Mouse (Mus musculus) midbrain, embryonic 16.5 days (tissue): ENCODE measurements around the gene Vamp4. TPM values are rescaled to one million over a fixed set of nuclear protein-coding genes. Genes with fewer than 3 reads are reported as not detected.
"Not testable (repeated sequence)": the region's sequence is repeated elsewhere in the genome, so short reads cannot be mapped to it uniquely, and the experiment has no call there.

Experiments
- ATAC-seq: fragments of 200-750 bp; cut with Nextera tagmentation; 2 replicates; pipeline ENCODE4 v1.8.0; 2017; ENCODE audit warnings: moderate TSS enrichment
- H3K27ac ChIP-seq: fragments of 300-500 bp; sonication (generic); 2 replicates; pipeline ENCODE4 v1.5.1; 2014; ENCODE audit warnings: mild to moderate bottlenecking, low read length, mixed read lengths
- H3K27me3 ChIP-seq: fragments of 300-500 bp; sonication (generic); 2 replicates; pipeline ENCODE4 v1.6.1; 2014; ENCODE audit warnings: low read depth, low read length, mixed read lengths; ENCODE audit not compliant: control insufficient read depth, insufficient read depth
- H3K36me3 ChIP-seq: fragments of 300-500 bp; sonication (generic); 2 replicates; pipeline ENCODE4 v1.6.1; 2014; ENCODE audit warnings: mild to moderate bottlenecking, low read length, moderate library complexity, mixed read lengths; ENCODE audit not compliant: control insufficient read depth, insufficient read depth
- H3K4me1 ChIP-seq: fragments of 300-500 bp; sonication (generic); 2 replicates; pipeline ENCODE4 v1.6.1; 2014; ENCODE audit warnings: mild to moderate bottlenecking, low read length, mixed read lengths; ENCODE audit not compliant: control insufficient read depth, insufficient read depth
- H3K4me2 ChIP-seq: fragments of 300-500 bp; sonication (generic); 2 replicates; pipeline ENCODE4 v1.6.1; 2014; ENCODE audit warnings: mild to moderate bottlenecking, low read length, mixed read lengths
- H3K4me3 ChIP-seq: fragments of 300-500 bp; sonication (generic); 2 replicates; pipeline ENCODE4 v1.5.1; 2014; ENCODE audit warnings: low read depth, mild to moderate bottlenecking, low read length, moderate library complexity, mixed read lengths
- H3K9ac ChIP-seq: fragments of 300-500 bp; sonication (generic); 2 replicates; pipeline ENCODE4 v1.6.1; 2014; ENCODE audit warnings: low read depth, low read length, mixed read lengths
- H3K9me3 ChIP-seq: fragments of 300-500 bp; sonication (generic); replicated peaks from 2 replicates; pipeline ENCODE4 v1.6.1; 2014; ENCODE audit warnings: mild to moderate bottlenecking, low read length, mixed read lengths; ENCODE audit not compliant: control insufficient read depth, poor library complexity, severe bottlenecking
- WGBS: fragments of 180-500 bp; shearing (Covaris S2); extraction: QIAGEN DNeasy Blood & Tissue Kit; methylation state at CpG from one replicate; pipeline ENCODE4 v1.1.7; 2014; 5-methylcytosine and 5-hydroxymethylcytosine counted together
- polyA plus RNA-seq: library from polyadenylated mRNA; unstranded; fragments of >200 nt; fragmentation: Nextera tagmentation; extraction: Ambion mirVana; gene quantifications from 2 replicates; pipeline ENCODE4 v1.2.1, GENCODE M21; 2015

The Vamp4 gene
- polyA plus RNA-seq, 1 experiment from 2014 or later, result 88.8 TPM

DNA sequence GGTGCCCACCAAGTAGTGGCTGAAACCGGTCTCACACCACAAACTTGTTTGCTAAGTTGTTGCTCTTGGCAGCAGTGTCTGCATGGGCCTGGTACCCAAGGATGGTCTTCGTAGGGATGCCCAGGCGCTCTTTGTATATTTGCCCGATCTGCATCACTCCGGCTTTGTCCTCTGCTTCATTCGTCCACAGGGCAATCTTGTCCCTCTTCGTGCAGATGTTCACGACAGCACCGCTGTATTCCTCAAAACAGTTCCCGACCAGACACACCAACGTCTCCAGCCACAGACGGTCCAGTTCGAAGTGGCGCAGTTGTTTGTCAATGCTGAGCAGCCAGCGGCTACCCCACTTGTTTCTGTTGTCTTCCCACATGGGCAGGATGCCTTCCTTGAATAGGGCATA lies 58.0 kb downstream of the Vamp4 start:
- not testable (repeated sequence) for H3K36me3 ChIP-seq, H3K9me3 ChIP-seq, H3K4me1 ChIP-seq, H3K4me3 ChIP-seq, H3K9ac ChIP-seq, H3K4me2 ChIP-seq, ATAC-seq, H3K27me3 ChIP-seq, H3K27ac ChIP-seq
- WGBS, result 94% methylated on average over 15 of the region's 15 CpGs

- not testable (repeated sequence) for H3K4me1 ChIP-seq, H3K36me3 ChIP-seq, H3K4me3 ChIP-seq, H3K27me3 ChIP-seq, H3K4me2 ChIP-seq, H3K27ac ChIP-seq, ATAC-seq, H3K9me3 ChIP-seq, H3K9ac ChIP-seq
- 90% methylated on average over 1 of the region's 1 CpGs for WGBS
Measured at GRCm38 (mm10) chr1:162635291-162635931, 65.1 kb downstream of the Vamp4 start.

GRCm38 (mm10) chr1:162636516-162636915 lies 66.2 kb downstream of the Vamp4 start:
- no peak overlapping the region for H3K27ac ChIP-seq
- no peak overlapping the region for H3K4me3 ChIP-seq
- ATAC-seq, result no peak
- no peaks in the 10 kb centered on the region for H3K9me3 ChIP-seq
- no peaks in the 10 kb centered on the region for H3K36me3 ChIP-seq
- H3K9ac ChIP-seq, result no peak overlapping the region
- WGBS, result 74% methylated on average over 3 of the region's 3 CpGs
- no peak overlapping the region for H3K4me2 ChIP-seq
- H3K4me1 ChIP-seq, result no peaks in the 10 kb centered on the region
- H3K27me3 ChIP-seq, result no peaks in the 10 kb centered on the region

DNA sequence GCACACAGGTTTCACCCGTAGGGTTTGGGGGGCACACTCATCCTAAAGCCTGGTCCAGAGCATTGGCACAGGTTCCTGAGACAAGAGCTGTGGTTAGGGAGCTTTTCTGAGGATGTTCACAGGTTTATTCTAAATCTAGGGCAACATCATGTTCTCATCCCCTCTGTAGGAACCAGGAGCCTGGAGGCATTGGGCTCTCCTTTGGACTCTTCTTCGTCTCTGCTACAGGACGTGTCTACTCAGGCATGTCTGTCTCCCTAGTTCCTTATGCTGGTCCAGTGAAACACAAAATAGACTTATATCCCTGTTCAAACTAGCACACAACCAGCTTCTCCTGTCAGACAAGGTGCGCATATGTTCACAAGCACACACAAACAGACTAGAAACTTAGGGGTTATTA lies 68.2 kb downstream of the Vamp4 start:
- H3K9ac ChIP-seq, result no peak overlapping the region
- H3K4me1 ChIP-seq, result no peaks in the 10 kb centered on the region
- H3K4me3 ChIP-seq, result no peak overlapping the region
- no peak for ATAC-seq
- no peaks in the 10 kb centered on the region for H3K27me3 ChIP-seq
- H3K27ac ChIP-seq, result no peak overlapping the region
- H3K9me3 ChIP-seq, result no peaks in the 10 kb centered on the region
- WGBS, result 86% methylated on average over 4 of the region's 4 CpGs
- H3K4me2 ChIP-seq, result no peak overlapping the region
- H3K36me3 ChIP-seq, result no peaks in the 10 kb centered on the region

DNA sequence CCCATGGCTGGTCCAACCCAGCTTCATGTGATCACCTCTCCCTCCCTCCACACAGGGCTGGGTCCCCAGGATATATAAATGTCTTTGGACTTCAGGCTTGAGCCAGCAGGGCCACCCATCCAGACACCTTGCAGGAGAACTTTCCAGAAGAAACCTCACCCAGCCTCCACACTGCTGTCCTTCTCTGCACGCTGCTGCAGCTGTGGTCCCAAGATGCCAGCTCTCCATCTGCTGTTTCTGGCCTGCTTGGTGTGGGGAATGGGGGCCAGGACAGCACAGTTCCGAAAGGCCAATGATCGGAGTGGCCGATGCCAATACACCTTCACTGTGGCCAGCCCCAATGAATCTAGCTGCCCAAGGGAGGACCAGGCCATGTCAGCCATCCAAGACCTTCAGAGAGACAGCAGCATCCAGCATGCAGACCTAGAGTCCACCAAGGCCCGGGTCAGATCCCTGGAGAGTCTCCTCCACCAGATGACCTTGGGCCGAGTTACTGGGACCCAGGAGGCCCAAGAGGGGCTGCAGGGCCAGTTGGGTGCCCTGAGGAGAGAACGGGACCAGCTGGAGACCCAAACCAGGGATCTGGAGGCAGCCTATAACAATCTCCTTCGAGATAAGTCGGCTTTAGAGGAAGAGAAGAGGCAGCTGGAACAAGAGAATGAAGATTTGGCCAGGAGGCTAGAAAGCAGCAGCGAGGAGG lies 68.9 kb downstream of the Vamp4 start, which contains the start of gene Myoc:
Gene Myoc, plus strand, starts transcription at position 105 of the 700 bp plus-strand sequence.
- Histone ChIP-seq H3K4me2 (no peak within 1 kb of the TSS), H3K4me3 (no peak within 1 kb of the TSS), H3K36me3 (no peaks in the 10 kb centered on the region), H3K9ac (no peak within 1 kb of the TSS), H3K4me1 (no peaks in the 10 kb centered on the region), H3K27ac (no peak within 1 kb of the TSS), H3K27me3 (no peaks in the 10 kb centered on the region), H3K9me3 (no peaks in the 10 kb centered on the region)
- ATAC-seq, result no peak
- WGBS, result 85% methylated on average over 10 of the region's 10 CpGs

- H3K4me1 ChIP-seq, result no peaks in the 10 kb centered on the region
- H3K4me2 ChIP-seq, result no peak overlapping the region
- no peaks in the 10 kb centered on the region for H3K27me3 ChIP-seq
- H3K4me3 ChIP-seq, result no peak overlapping the region
- H3K9ac ChIP-seq, result no peak overlapping the region
- no peaks in the 10 kb centered on the region for H3K9me3 ChIP-seq
- 71% methylated on average over 1 of the region's 1 CpGs for WGBS
- no peak for ATAC-seq
- no peaks in the 10 kb centered on the region for H3K36me3 ChIP-seq
- H3K27ac ChIP-seq, result no peak overlapping the region
Measured at GRCm38 (mm10) chr1:162639861-162640260, 69.5 kb downstream of the Vamp4 start.

GRCm38 (mm10) chr1:162642591-162642990 lies 72.3 kb downstream of the Vamp4 start:
- Histone ChIP-seq H3K9me3 (no peaks in the 10 kb centered on the region), H3K4me1 (no peaks in the 10 kb centered on the region), H3K4me3 (no peak overlapping the region), H3K9ac (no peak overlapping the region), H3K27ac (no peak overlapping the region), H3K27me3 (no peaks in the 10 kb centered on the region), H3K4me2 (no peak overlapping the region), H3K36me3 (no peaks in the 10 kb centered on the region)
- ATAC-seq, result peak; percentile 69; the same call in 1 of the 2 replicates
- WGBS, result 75% methylated on average over 3 of the region's 3 CpGs

GRCm38 (mm10) chr1:162643752-162644151 lies 73.4 kb downstream of the Vamp4 start:
- peak; percentile 57 for ATAC-seq
- no peak overlapping the region for H3K27ac ChIP-seq
- no peak overlapping the region for H3K4me2 ChIP-seq
- H3K9me3 ChIP-seq, result no peaks in the 10 kb centered on the region
- H3K36me3 ChIP-seq, result no peaks in the 10 kb centered on the region
- 27% methylated on average over 4 of the region's 4 CpGs for WGBS
- H3K4me3 ChIP-seq, result no peak overlapping the region
- no peaks in the 10 kb centered on the region for H3K4me1 ChIP-seq
- H3K27me3 ChIP-seq, result no peaks in the 10 kb centered on the region
- H3K9ac ChIP-seq, result no peak overlapping the region

- no peak for ATAC-seq
- H3K36me3 ChIP-seq, result no peaks in the 10 kb centered on the region
- no peak overlapping the region for H3K4me2 ChIP-seq
- H3K4me3 ChIP-seq, result no peak overlapping the region
- H3K27me3 ChIP-seq, result no peaks in the 10 kb centered on the region
- WGBS, result 85% methylated on average over 10 of the region's 10 CpGs
- H3K9ac ChIP-seq, result no peak overlapping the region
- no peaks in the 10 kb centered on the region for H3K9me3 ChIP-seq
- H3K27ac ChIP-seq, result no peak overlapping the region
- no peaks in the 10 kb centered on the region for H3K4me1 ChIP-seq
Measured at GRCm38 (mm10) chr1:162646083-162646686, 75.9 kb downstream of the Vamp4 start.
